Mouse (Mus musculus) kidney, embryonic 15.5 days (tissue): ENCODE results near the gene Preb. TPM values are rescaled to one million over a fixed set of nuclear protein-coding genes. Genes with fewer than 3 reads are reported as not detected.

Experiments used
- ATAC-seq: fragments of 200-750 bp; cut with Nextera tagmentation; replicated peaks from 2 replicates; pipeline ENCODE4 v1.8.0; 2017; ENCODE audit warnings: moderate TSS enrichment; ENCODE audit not compliant: low FRiP score
- H3K27ac ChIP-seq: fragments of 300-500 bp; sonication (generic); 2 replicates; pipeline ENCODE4 v1.5.1; 2015; ENCODE audit warnings: mild to moderate bottlenecking, inconsistent platforms
- H3K27me3 ChIP-seq: fragments of 300-500 bp; sonication (generic); 2 replicates; pipeline ENCODE4 v1.6.1; 2015; ENCODE audit warnings: inconsistent platforms
- H3K36me3 ChIP-seq: fragments of 300-500 bp; sonication (generic); 2 replicates; pipeline ENCODE4 v1.6.1; 2015; ENCODE audit warnings: inconsistent platforms
- H3K4me1 ChIP-seq: fragments of 300-500 bp; sonication (generic); 2 replicates; pipeline ENCODE4 v1.6.1; 2015; ENCODE audit warnings: inconsistent platforms
- H3K4me2 ChIP-seq: fragments of 300-500 bp; sonication (generic); 2 replicates; pipeline ENCODE4 v1.6.1; 2015; ENCODE audit warnings: moderate library complexity, mild to moderate bottlenecking, inconsistent platforms
- H3K4me3 ChIP-seq: fragments of 300-500 bp; sonication (generic); replicated peaks from 2 replicates; pipeline ENCODE4 v1.5.1; 2015; ENCODE audit warnings: mild to moderate bottlenecking, inconsistent platforms
- H3K9ac ChIP-seq: fragments of 300-500 bp; sonication (generic); 2 replicates; pipeline ENCODE4 v1.6.1; 2015; ENCODE audit warnings: mild to moderate bottlenecking, inconsistent platforms
- H3K9me3 ChIP-seq: fragments of 300-500 bp; sonication (generic); replicated peaks from 2 replicates; pipeline ENCODE4 v1.6.1; 2016; ENCODE audit warnings: inconsistent platforms
- WGBS: fragments of 180-500 bp; shearing (Covaris S2); methylation state at CpG from one replicate; pipeline ENCODE4 v1.1.7; 2015; ENCODE audit warnings: mixed read lengths; 5-methylcytosine and 5-hydroxymethylcytosine counted together
- polyA plus RNA-seq: library from polyadenylated mRNA; unstranded; fragments of >200 nt; fragmentation: Nextera tagmentation; extraction: Ambion mirVana; gene quantifications from 2 replicates; pipeline ENCODE4 v1.2.1, GENCODE M21; 2015

Gene Preb
- polyA plus RNA-seq, 1 experiment from 2014 or later, result 151 TPM

DNA sequence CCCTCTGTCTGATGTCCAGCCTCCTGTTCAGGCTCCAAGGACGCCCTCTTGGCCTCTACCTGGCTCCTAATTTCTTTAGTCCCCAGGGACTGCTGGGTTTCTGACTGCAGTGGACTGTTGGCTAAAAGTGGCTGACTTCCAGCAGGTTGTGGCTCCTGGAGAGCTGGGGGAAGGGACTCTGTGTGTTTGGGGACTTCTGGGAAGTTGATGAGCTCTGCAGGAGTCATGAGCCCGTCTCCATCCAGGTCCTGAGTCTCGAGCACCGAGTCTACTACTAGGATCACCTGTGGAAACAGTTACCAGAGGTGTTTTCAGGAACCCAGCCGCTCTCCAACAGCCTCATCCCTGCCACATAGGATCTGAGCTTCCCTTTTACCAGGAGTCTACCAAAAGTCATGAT is 26.5 kb downstream of the Preb start:
- ATAC-seq, result no peak
- Histone ChIP-seq H3K9me3 (no peaks in the 10 kb centered on the region), H3K36me3 (no peaks in the 10 kb centered on the region), H3K27ac (no peak overlapping the region), H3K27me3 (no peaks in the 10 kb centered on the region), H3K4me1 (no peaks in the 10 kb centered on the region), H3K4me2 (no peak overlapping the region), H3K9ac (no peak overlapping the region), H3K4me3 (no peak overlapping the region)
- WGBS, result 67% methylated on average over 5 of the region's 5 CpGs

DNA sequence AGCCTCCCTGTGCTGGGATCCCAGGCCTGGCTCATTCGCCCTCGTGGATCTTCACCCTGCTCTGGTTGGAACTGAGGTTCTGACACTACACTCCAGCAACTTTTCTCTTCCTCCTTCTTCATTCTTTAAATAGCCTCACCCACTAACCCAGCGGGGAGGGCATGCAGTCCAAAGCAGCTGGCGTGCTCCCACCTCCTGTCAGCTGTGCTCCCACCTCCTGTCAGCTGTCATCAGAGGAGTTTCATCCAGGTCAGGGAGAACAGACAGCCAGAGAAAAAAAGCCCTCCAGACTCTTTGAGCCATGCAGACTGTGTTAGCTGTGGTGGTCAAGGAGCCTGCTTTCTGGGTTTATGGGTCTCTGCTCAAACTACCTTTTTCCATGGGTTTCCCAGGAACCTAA is 28.8 kb downstream of the Preb start:
- no peak overlapping the region for H3K4me3 ChIP-seq
- H3K9ac ChIP-seq, result no peak overlapping the region
- no peaks in the 10 kb centered on the region for H3K36me3 ChIP-seq
- no peaks in the 10 kb centered on the region for H3K27me3 ChIP-seq
- WGBS, result 91% methylated on average over 4 of the region's 4 CpGs
- no peak overlapping the region for H3K4me2 ChIP-seq
- no peaks in the 10 kb centered on the region for H3K9me3 ChIP-seq
- peaks cover 4% of the 10 kb centered on the region; the same call in 1 of the 2 replicates for H3K4me1 ChIP-seq
- ATAC-seq, result no peak
- no peak overlapping the region for H3K27ac ChIP-seq

DNA sequence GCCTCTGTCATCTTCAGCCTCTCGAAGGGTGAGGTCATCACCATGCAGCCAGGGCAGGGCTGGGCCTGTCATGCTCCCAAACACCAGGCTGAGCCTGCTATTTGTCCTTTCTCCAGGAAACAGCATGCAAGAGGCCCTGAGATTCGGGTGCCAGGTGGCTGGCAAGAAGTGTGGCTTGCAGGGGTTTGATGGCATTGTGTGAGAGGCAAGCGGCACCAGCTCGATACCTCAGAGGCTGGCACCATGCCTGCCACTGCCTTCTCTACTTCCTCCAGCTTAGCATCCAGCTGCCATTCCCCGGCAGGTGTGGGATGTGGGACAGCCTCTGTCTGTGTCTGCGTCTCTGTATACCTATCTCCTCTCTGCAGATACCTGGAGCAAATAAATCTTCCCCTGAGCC is 29.3 kb downstream of the Preb start:
- Histone ChIP-seq H3K36me3 (no peaks in the 10 kb centered on the region), H3K4me2 (no peak overlapping the region), H3K9ac (no peak overlapping the region), H3K27me3 (no peaks in the 10 kb centered on the region), H3K27ac (no peak overlapping the region), H3K4me1 (peaks cover 4% of the 10 kb centered on the region; the same call in 1 of the 2 replicates), H3K9me3 (no peaks in the 10 kb centered on the region), H3K4me3 (no peak overlapping the region)
- 81% methylated on average over 6 of the region's 6 CpGs for WGBS
- no peak for ATAC-seq

DNA sequence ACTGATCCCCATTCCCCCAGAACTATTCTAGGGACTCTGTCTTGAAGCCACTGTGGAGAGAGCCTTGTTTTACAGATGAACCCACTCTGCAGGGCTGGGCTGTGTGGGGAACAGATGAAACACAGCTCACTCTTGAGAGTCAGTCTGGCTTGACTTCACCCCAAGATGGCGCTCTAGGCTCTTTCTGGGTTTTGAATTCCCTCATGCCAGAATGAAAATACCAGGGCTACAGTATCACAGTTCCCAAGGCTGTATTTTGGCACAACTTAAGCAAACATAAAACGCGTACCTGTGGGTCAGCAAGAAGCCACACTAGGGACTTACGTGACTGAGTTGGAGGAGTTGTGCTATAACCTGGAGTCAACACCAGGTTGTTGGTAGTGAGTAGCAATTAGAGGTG is 30.0 kb downstream of the Preb start:
- no peaks in the 10 kb centered on the region for H3K9me3 ChIP-seq
- H3K27ac ChIP-seq, result no peak overlapping the region
- peaks cover 4% of the 10 kb centered on the region; the same call in 1 of the 2 replicates for H3K4me1 ChIP-seq
- ATAC-seq, result no peak
- no peak overlapping the region for H3K9ac ChIP-seq
- 0 out of 2 replicates have a peak, but pooled peaks cover 3% of the 10 kb centered on the region for H3K36me3 ChIP-seq
- no peak overlapping the region for H3K4me2 ChIP-seq
- H3K4me3 ChIP-seq, result no peak overlapping the region
- WGBS, result 43% methylated on average over 4 of the region's 4 CpGs
- H3K27me3 ChIP-seq, result no peaks in the 10 kb centered on the region

DNA sequence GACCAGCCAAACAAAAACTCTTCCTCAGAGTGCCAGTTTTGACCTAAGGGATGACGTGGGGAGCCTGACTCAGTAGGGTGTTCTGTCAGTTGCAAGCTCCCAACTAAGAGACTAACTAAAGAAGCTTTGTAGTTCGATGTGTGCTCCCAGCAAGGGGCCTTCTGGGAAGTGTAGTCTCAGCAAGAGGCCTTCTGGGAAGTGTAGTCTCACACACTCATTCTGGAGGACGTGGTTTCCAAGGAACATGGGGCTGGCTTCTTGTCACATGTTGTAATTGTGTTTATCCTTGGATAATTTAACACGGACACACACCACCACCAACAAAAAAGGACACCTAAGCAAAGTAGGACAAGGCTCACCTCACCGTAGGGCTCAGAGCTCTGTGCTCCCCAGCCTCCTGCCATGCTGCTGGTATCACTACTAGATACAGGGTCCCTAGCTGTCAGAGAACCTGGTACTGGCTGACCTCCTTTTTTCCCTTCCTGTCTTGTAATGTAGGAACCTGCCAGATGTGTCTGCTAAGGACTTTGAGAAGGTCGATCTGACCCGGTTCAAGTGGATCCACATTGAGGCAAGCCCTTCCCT is 32.1 kb downstream of the Preb start:
- Histone ChIP-seq H3K4me1 (peaks cover 5% of the 10 kb centered on the region), H3K27ac (no peak overlapping the region), H3K9ac (no peak overlapping the region), H3K27me3 (no peaks in the 10 kb centered on the region), H3K36me3 (0 out of 2 replicates have a peak, but pooled peaks cover 6% of the 10 kb centered on the region), H3K9me3 (no peaks in the 10 kb centered on the region), H3K4me3 (no peak overlapping the region), H3K4me2 (peak overlapping the region; percentile 41)
- 41% methylated on average over 7 of the region's 7 CpGs for WGBS
- ATAC-seq, result no peak

DNA sequence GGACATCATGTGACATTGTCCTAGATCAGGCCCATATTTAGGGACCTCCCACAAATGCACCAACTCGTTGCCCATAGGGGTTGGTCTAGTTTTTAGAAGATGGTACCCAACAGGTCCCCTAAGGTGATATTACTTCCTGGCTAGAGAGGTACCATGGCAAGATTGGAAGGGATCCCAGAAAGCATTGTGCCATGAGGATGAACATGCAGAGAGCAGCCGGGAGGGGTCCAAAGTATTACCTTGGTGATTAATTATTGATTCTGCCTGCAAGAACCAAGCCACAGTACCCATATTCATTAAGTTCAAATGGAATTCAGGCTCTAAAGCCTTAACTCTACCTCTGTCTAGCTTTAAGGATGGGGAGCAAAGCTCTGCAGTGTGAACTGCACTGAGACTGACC is 34.1 kb downstream of the Preb start:
- ATAC-seq, result no peak
- H3K27me3 ChIP-seq, result no peaks in the 10 kb centered on the region
- no peak overlapping the region for H3K9ac ChIP-seq
- H3K27ac ChIP-seq, result no peak overlapping the region
- H3K4me3 ChIP-seq, result no peak overlapping the region
- peaks cover 23% of the 10 kb centered on the region for H3K4me1 ChIP-seq
- WGBS, result 83% methylated on average over 2 of the region's 2 CpGs
- H3K36me3 ChIP-seq, result peaks cover 7% of the 10 kb centered on the region; the same call in 1 of the 2 replicates
- no peaks in the 10 kb centered on the region for H3K9me3 ChIP-seq
- no peak overlapping the region for H3K4me2 ChIP-seq

DNA sequence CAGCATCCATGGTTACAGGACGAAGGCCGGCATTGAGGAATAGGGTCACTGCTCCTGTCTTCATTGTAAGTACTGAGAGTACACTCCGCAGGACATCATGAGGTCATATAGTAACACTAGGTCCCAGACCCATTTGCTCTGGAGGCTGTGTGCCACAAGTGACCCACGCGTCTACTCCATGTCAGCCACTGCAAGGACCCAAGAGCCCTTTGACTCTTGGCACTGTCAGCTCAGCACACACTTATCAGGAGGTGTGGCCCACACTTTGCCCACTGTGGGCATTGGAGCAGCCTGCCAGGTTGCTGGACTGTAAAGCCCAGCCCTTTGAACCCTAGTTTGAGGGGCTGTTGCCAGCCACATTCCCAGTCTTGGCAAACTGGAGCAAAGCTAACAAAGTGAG is 34.9 kb downstream of the Preb start:
- no peak overlapping the region for H3K4me3 ChIP-seq
- H3K27me3 ChIP-seq, result no peaks in the 10 kb centered on the region
- no peak overlapping the region for H3K9ac ChIP-seq
- H3K9me3 ChIP-seq, result no peaks in the 10 kb centered on the region
- 90% methylated on average over 5 of the region's 5 CpGs for WGBS
- peaks cover 15% of the 10 kb centered on the region for H3K36me3 ChIP-seq
- H3K27ac ChIP-seq, result no peak overlapping the region
- no peak overlapping the region for H3K4me2 ChIP-seq
- H3K4me1 ChIP-seq, result peaks cover 31% of the 10 kb centered on the region
- no peak for ATAC-seq

DNA sequence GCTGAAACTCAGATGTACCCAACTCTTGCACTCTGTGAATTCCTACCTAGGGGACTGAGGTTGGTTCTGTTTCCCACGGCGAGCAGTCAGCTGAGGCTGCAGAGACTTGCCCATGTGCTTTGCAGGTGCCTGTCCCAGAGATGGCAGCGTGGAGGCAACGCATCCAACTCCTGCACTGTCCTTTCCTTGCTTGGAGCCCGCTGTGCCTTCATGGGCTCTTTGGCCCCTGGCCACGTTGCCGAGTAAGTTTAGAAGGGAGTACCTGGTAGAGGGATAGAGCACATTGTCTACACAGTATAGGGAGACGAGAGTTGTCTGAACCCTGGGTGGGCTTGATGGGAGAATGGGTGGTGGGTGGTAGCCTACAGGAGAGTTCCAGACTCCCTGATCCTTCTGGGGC is 35.5 kb downstream of the Preb start:
- Histone ChIP-seq H3K9me3 (no peaks in the 10 kb centered on the region), H3K4me1 (peaks cover 37% of the 10 kb centered on the region), H3K27ac (no peak overlapping the region), H3K9ac (no peak overlapping the region), H3K4me2 (no peak overlapping the region), H3K27me3 (no peaks in the 10 kb centered on the region), H3K36me3 (peaks cover 22% of the 10 kb centered on the region), H3K4me3 (no peak overlapping the region)
- no peak for ATAC-seq
- WGBS, result 81% methylated on average over 8 of the region's 8 CpGs

DNA sequence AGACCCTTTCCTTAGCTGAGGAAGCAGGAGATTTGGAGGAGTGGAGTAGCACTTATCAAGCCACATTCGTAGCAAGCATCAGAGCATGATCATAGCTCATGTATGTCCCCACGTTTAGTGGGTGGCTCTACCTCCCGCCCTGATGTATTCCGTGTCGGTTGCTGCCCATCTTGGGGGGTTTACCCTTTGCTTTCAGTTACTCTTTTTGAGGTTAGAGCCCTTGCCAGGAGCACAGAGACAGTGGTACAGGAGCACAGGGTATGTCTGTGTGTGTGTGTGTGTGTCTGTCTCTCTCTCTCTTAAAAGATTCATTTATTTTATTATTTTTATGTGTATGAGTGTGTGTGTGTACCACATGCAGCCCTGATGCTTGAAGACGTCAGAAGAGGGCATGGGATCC is 37.0 kb downstream of the Preb start:
- Histone ChIP-seq H3K9me3 (no peaks in the 10 kb centered on the region), H3K27ac (no peak overlapping the region), H3K4me1 (peaks cover 44% of the 10 kb centered on the region), H3K4me2 (peak overlapping the region; percentile 75; the same call in 1 of the 2 replicates), H3K27me3 (no peaks in the 10 kb centered on the region), H3K9ac (no peak overlapping the region), H3K4me3 (no peak overlapping the region), H3K36me3 (peaks cover 36% of the 10 kb centered on the region)
- WGBS, result 81% methylated on average over 6 of the region's 6 CpGs
- no peak for ATAC-seq

DNA sequence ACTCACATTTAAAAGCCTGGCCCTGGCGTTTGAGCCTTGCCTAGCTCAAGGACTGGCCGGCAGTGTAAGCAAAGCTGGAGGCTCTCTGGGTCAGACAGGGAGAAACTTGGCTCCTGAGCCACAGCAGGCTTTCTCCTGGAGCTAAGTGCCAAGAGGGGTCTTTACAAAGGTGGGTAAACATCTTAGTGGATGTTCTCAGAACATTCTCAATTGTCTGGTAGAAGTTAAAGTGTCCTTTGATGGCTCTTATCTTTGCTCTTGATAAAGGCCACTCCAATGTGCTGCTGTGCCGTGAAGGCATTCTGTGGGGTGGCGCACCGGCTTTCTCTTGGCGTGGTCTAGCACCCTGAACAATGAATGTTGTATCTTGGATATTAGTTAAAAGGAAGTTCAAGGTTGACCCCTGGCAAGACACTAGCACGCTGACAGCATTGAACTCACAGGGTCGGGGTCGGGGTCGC is 37.5 kb downstream of the Preb start:
- peak overlapping the region; percentile 95; the same call in 1 of the 2 replicates for H3K27ac ChIP-seq
- peak overlapping the region; percentile 49; the same call in 1 of the 2 replicates for H3K9ac ChIP-seq
- 69% methylated on average over 10 of the region's 10 CpGs for WGBS
- no peaks in the 10 kb centered on the region for H3K27me3 ChIP-seq
- peaks cover 49% of the 10 kb centered on the region for H3K4me1 ChIP-seq
- peak overlapping the region; percentile 75 for H3K4me2 ChIP-seq
- no peak for ATAC-seq
- H3K9me3 ChIP-seq, result no peaks in the 10 kb centered on the region
- peak overlapping the region; percentile 57 for H3K4me3 ChIP-seq
- peaks cover 42% of the 10 kb centered on the region for H3K36me3 ChIP-seq

DNA sequence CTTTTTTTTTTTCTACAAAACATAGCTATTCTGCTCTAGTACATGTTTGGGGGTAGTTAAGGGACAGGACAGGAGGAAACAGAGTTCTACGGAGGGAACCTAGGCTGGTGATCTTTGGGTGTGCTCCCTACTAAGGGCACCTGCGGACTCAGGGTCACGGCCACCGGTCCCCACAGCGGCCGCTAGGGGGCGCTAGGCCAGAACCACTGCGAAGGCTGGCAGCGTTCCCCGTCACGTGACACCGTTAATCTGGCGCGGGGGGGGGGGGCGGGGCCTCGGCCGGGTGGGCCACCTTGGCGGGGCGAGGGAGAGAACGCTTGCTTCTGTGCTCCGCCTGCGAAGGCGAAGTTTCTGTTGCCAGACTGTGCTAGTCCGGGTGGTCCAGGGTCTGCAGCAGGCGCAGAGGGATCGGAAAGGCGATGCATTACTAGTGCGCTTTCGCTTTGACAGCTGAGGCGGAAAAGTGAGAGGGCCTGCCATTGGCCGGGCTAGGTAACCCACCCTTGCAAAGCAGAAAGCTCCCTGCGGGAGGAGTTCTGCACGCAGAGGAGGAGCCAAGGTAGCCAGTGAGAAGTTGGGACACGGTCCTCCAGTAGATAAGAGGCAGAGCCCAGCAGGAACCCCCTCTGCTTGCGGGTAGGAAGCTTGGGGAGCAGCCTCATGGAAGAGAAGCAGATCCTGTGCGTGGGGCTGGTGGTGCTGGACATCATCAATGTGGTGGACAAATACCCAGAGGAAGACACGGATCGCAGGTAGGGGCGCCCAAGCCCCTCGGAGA is 38.7 kb downstream of the Preb start, which contains the start of gene Khk:
Khk (plus strand) TSS at position 176 of the 778 bp plus-strand sequence.
- under 1% methylated on average over 38 of the region's 40 CpGs for WGBS
- peak within 1 kb of the TSS; percentile 95 for H3K27ac ChIP-seq
- peak; percentile 87 for ATAC-seq
- peak within 1 kb of the TSS; percentile 49 for H3K9ac ChIP-seq
- H3K36me3 ChIP-seq, result peaks cover 51% of the 10 kb centered on the region
- no peaks in the 10 kb centered on the region for H3K27me3 ChIP-seq
- H3K4me1 ChIP-seq, result peaks cover 57% of the 10 kb centered on the region
- peak within 1 kb of the TSS; percentile 75 for H3K4me2 ChIP-seq
- H3K4me3 ChIP-seq, result peak within 1 kb of the TSS; percentile 57
- no peaks in the 10 kb centered on the region for H3K9me3 ChIP-seq

DNA sequence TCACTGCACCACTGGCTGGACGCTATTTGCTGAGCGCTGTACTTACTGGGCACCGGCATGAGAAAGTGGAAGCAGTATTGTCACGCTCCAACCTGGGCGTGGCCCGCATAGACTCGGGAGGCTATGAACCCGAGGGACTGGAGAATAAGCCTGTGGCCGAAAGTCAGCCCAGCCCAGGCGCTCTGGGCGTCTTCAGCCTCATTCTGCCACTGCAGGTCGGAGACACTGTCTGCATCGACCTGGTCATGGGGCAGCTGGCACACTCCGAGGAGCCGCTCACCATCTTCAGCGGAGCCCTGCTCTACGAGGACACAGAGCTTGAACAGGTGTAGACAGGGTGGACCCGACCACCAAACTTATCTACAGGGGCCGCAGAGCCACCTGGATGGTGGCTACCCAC is 39.5 kb downstream of the Preb start:
- Histone ChIP-seq H3K4me3 (0 out of 2 replicates have a peak overlapping the region, but pooled peaks have one; percentile 57), H3K4me2 (peak overlapping the region; percentile 75), H3K9me3 (no peaks in the 10 kb centered on the region), H3K27me3 (no peaks in the 10 kb centered on the region), H3K4me1 (peaks cover 63% of the 10 kb centered on the region), H3K27ac (peak overlapping the region; percentile 95; the same call in 1 of the 2 replicates), H3K36me3 (peaks cover 51% of the 10 kb centered on the region), H3K9ac (no peak overlapping the region)
- WGBS, result 68% methylated on average over 19 of the region's 19 CpGs
- no peak for ATAC-seq
